Mouse (Mus musculus): Measurements from ENCODE around the gene Hdc. TPM values are rescaled to one million over a fixed set of nuclear protein-coding genes. Genes with fewer than 3 reads are reported as not detected.

The Hdc gene
- 0.77 and 1.2 TPM in 2 replicates for polyA plus RNA-seq (2012; rRNA removed; ENCODE audit: low replicate concordance)

DNA sequence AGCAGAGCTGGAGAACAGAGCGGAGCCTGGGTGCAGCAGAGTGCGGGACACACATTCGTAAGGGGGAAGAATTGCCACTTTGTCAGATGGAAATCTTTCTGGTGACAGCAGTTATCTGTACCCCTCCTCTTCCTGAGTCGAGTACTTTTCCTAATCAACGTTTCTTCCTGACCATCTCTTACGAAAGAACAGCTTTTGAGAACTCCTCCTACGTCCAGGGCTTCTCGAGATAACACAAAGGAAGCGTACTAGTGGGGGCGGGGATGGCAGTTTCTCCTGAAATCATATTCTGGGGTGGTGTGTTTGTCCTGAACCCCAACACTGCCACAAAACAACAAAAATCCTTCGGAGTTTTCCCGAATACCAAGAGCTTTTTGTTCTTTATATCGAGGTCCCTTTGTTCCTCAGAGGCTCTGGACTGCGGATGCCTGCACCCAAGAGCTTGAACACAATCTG lies at the start of gene Hdc:
Gene Hdc, minus strand, starts transcription at position 51 of the 456 bp plus-strand sequence.

DNA sequence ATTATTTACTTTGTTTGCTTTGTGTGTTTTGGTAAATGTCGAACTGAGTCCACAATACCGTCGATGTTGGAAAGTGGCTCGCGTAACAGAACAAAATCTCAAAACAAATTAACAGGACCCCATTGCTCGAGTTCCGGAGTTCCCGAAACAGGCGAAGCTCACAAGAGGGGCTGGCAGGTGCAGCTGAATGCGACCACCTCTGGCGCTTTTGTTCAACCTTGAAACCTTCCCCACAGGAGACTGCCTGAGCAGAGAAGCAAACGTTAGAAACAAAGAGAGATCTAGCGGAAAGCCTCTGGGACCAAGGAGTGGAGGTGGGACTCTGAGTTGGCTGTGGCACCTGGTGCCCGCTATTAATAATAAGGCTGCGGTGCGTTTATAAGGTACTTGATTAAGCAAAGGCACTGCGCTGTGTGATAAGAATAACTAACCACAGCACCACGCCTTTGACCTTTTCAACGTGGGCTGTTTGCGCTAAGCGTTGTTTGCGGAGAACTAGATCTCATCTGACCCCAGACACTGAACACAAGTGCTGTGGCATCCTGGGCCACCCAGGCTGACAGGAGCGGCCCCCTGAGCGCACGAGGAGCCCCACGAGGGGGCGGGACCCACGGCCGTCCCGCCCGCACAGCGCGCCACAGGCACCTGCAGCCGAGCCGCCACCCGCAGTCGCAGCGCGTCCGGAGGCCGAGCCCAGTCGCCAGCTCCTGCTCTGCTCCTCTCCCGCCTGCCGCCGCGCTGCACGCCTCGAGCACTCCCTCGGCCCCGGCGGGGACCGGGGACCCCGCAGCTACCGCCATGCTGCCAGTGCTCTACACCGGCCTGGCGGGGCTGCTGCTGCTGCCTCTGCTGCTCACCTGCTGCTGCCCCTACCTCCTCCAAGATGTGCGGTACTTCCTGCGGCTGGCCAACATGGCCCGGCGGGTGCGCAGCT lies 66.5 kb downstream of the Hdc start, which contains the start of gene Slc27a2:
Gene Slc27a2, plus strand, starts transcription at position 51 of the 934 bp plus-strand sequence.

Other genes starting within 250 kb of the Hdc start
- 0.02 and 0.05 TPM in 2 replicates for gene Atp8b4, start 118.6 kb downstream of the Hdc start, polyA plus RNA-seq (2012; rRNA removed; ENCODE audit: low replicate concordance)
- 199 and 216 TPM in 2 replicates for gene Slc27a2, start 66.9 kb downstream of the Hdc start, polyA plus RNA-seq (2012; rRNA removed; ENCODE audit: low replicate concordance)
- gene Gabpb1, start 57.0 kb upstream of the Hdc start, polyA plus RNA-seq (2012; rRNA removed; ENCODE audit: low replicate concordance), result 1.7 and 2.0 TPM in 2 replicates
- 4.5 and 5.8 TPM in 2 replicates for gene Usp8, start 88.0 kb upstream of the Hdc start, polyA plus RNA-seq (2012; rRNA removed; ENCODE audit: low replicate concordance)
- 0.27 and 0.31 TPM in 2 replicates for gene Usp50, start 164.2 kb upstream of the Hdc start, polyA plus RNA-seq (2012; rRNA removed; ENCODE audit: low replicate concordance)

Measured in duodenum, adult 2 months (tissue).